Comparison of ENCODE assay signal across 11 mouse cellular contexts in the genomic region with DNA sequence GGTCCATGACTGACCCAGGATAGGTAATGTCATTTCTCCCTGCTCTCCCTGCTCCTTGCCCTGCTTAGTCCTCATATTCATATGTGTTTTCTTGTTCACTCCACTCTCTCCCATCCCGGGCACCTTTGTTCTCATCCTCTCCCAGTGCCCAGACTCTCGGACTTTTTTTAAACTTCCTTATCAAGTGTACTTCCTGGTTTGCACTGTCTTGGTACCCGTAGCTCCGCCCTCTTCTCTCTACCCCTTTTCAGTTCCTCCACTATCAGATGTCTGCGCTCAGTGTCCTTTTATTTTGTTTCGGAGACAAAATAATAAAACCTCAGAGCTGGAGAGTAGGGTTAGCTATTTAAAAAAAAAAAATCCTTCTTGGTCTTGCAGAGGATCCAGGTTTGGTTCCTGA. TPM values are rescaled to one million over a fixed set of nuclear protein-coding genes. Genes with fewer than 3 reads are reported as not detected.
A peak's percentile ranks its signal among the peaks of the same experiment; 100 is the strongest.
DNase-seq lines count a peak whose midpoint lies in the region; ATAC-seq and TF ChIP-seq lines count a peak whose summit lies in the region.
"Had no signal": no experiment of that assay in that cellular context is flagged by ENCODE, and none has a peak within 500 bp of the region (broad histone marks: within the 10 kb centered on the region; RNA-seq: fewer than 3 reads in every experiment).

No protein-coding gene starts in this region.

- TF ChIP-seq POLR2A in spleen, adult 2 months (IDR thresholded peaks at IDR 0.05; ENCODE audit: low read depth, low read length), result no peak; the same call in 1 of the 2 replicates

- H3K9me3 ChIP-seq in liver, embryonic 16.5 days (replicated peaks; ENCODE audit: control insufficient read depth, low read length), result no peaks in the 10 kb centered on the region
- H3K9me3 ChIP-seq: forebrain, embryonic 12.5 days had no signal

- peak overlapping the region; percentile 84 for H3K27ac ChIP-seq in spleen, adult 2 months (ENCODE audit: insufficient read depth, low read length)
- no peak overlapping the region for H3K27ac ChIP-seq in liver, embryonic 16.5 days (ENCODE audit: low read length)
- H3K27ac ChIP-seq: forebrain, embryonic 12.5 days had no signal

- peaks cover 13% of the 10 kb centered on the region for H3K36me3 ChIP-seq in spleen, adult 2 months (ENCODE audit: control insufficient read depth, insufficient read depth, low read length)
- no peaks in the 10 kb centered on the region for H3K36me3 ChIP-seq in liver, embryonic 16.5 days (ENCODE audit: control insufficient read depth, insufficient read depth)
- H3K36me3 ChIP-seq: forebrain, embryonic 12.5 days had no signal

- no peak for ATAC-seq in CD4-positive, CD25-positive, alpha-beta regulatory T cell, adult 4 months
- no peak for ATAC-seq in liver, embryonic 16.5 days (ENCODE audit: low read depth)

- WGBS in spleen, adult 2 months, result 14% methylated on average over 6 of the region's 6 CpGs
- WGBS in liver, embryonic 16.5 days (ENCODE audit: insufficient replicate concordance), result 21% methylated on average over 6 of the region's 6 CpGs

- no peaks in the 10 kb centered on the region for H3K27me3 ChIP-seq in spleen, adult 2 months (ENCODE audit: control insufficient read depth, insufficient read depth, low read length)
- no peaks in the 10 kb centered on the region for H3K27me3 ChIP-seq in liver, embryonic 16.5 days (ENCODE audit: control insufficient read depth, insufficient read depth, low read depth, low read length)
- H3K27me3 ChIP-seq: forebrain, embryonic 12.5 days had no signal

- peak overlapping the region; percentile 52 for H3K4me3 ChIP-seq in spleen, adult 2 months (ENCODE audit: extremely low read depth, insufficient read depth, insufficient read length)
- no peak overlapping the region for H3K4me3 ChIP-seq in liver, embryonic 16.5 days (ENCODE audit: low read depth, low read length)
- H3K4me3 ChIP-seq: forebrain, embryonic 12.5 days had no signal

- no peak for TF ChIP-seq CTCF in spleen, adult 2 months (IDR thresholded peaks at IDR 0.05; ENCODE audit: extremely low read depth, insufficient read depth, insufficient read length, insufficient replicate concordance)

- H3K9ac ChIP-seq in liver, embryonic 16.5 days (ENCODE audit: low read depth, low read length), result no peak overlapping the region
- H3K9ac ChIP-seq: forebrain, embryonic 12.5 days had no signal

- peak overlapping the region; percentile 21; the same call in 1 of the 2 replicates for H3K4me2 ChIP-seq in liver, embryonic 16.5 days (ENCODE audit: low read depth, low read length)
- H3K4me2 ChIP-seq: forebrain, embryonic 12.5 days had no signal

- peaks cover 22% of the 10 kb centered on the region for H3K4me1 ChIP-seq in spleen, adult 2 months (ENCODE audit: control insufficient read depth, insufficient read depth, insufficient read length)
- no peaks in the 10 kb centered on the region for H3K4me1 ChIP-seq in liver, embryonic 16.5 days (ENCODE audit: control insufficient read depth, low read depth, low read length)
- H3K4me1 ChIP-seq: forebrain, embryonic 12.5 days had no signal

- DNase-seq in CD4-positive, CD25-positive, alpha-beta regulatory T cell, adult 2 months (ENCODE audit: low read depth, low spot score), result peak; percentile 34
- peak in 1 of 2 experiments; percentile 74 for DNase-seq in spleen, adult 2 months (ENCODE audit: low read depth in 1 of 2, low spot score in 2 of 2)
- DNase-seq in spleen, adult 12 weeks (ENCODE audit: low spot score), result no peak
- peak; percentile 22 to 26 for DNase-seq in thymus, postnatal 36 days
- DNase-seq in cerebellum, adult 18-20 months, result no peak
- no peak for DNase-seq in cerebellum, adult 9-10 months
- DNase-seq: cerebellum, postnatal 10 days had no signal

RNA-seq across cellular contexts. Expression of a gene that starts 2.9 kb away (rescaled TPM):
- 1 to 10 TPM in 1 of 2 experiments, under 1 TPM in 1; 0.52 to 3.9 TPM for polyA plus RNA-seq in CD4-positive, CD25-positive, alpha-beta regulatory T cell, adult 4 months (2017; shearing (Covaris generic))
- polyA plus RNA-seq in spleen, adult 2 months (2012; rRNA removed), result 116 and 142 TPM in 2 replicates
- polyA plus RNA-seq in liver, embryonic 16.5 days (2015; fragmentation: Nextera tagmentation; extraction: Ambion mirVana), result 0.67 and 1.3 TPM in 2 replicates
- polyA plus RNA-seq: forebrain, embryonic 12.5 days; neural tube, embryonic 11.5 days had no signal

RNA-seq across cellular contexts. Expression of a gene that starts 11.7 kb away (rescaled TPM):
- polyA plus RNA-seq in CD4-positive, CD25-positive, alpha-beta regulatory T cell, adult 4 months (2017; shearing (Covaris generic)), result not detected
- polyA plus RNA-seq in spleen, adult 2 months (2012; rRNA removed), result 1.5 and 2.5 TPM in 2 replicates
- polyA plus RNA-seq in liver, embryonic 16.5 days (2015; fragmentation: Nextera tagmentation; extraction: Ambion mirVana), result 0.06 and 0.07 TPM in 2 replicates
- polyA plus RNA-seq: forebrain, embryonic 12.5 days had no signal

RNA-seq across cellular contexts. Expression of a gene that starts 39.1 kb away (rescaled TPM):
- polyA plus RNA-seq in CD4-positive, CD25-positive, alpha-beta regulatory T cell, adult 4 months (2017; shearing (Covaris generic)), result 10 to 100 TPM; 14.8 to 16.1 TPM
- polyA plus RNA-seq in spleen, adult 2 months (2012; rRNA removed), result 11.0 and 15.0 TPM in 2 replicates
- 20.5 and 21.4 TPM in 2 replicates for polyA plus RNA-seq in liver, embryonic 16.5 days (2015; fragmentation: Nextera tagmentation; extraction: Ambion mirVana)

RNA-seq across cellular contexts. Expression of a gene that starts 39.6 kb away (rescaled TPM):
- not detected for polyA plus RNA-seq in CD4-positive, CD25-positive, alpha-beta regulatory T cell, adult 4 months (2017; shearing (Covaris generic))
- 0.44 and 1.2 TPM in 2 replicates for polyA plus RNA-seq in spleen, adult 2 months (2012; rRNA removed)
- 0.42 and 0.44 TPM in 2 replicates for polyA plus RNA-seq in liver, embryonic 16.5 days (2015; fragmentation: Nextera tagmentation; extraction: Ambion mirVana)
- polyA plus RNA-seq: forebrain, embryonic 12.5 days had no signal

RNA-seq across cellular contexts. Expression of a gene that starts 51.9 kb away (rescaled TPM):
- 1 to 10 TPM in 1 of 2 experiments, not detected in 1; 1.1 TPM for polyA plus RNA-seq in CD4-positive, CD25-positive, alpha-beta regulatory T cell, adult 4 months (2017; shearing (Covaris generic))
- polyA plus RNA-seq in spleen, adult 2 months (2012; rRNA removed), result 47.5 and 71.3 TPM in 2 replicates
- polyA plus RNA-seq in liver, embryonic 16.5 days (2015; fragmentation: Nextera tagmentation; extraction: Ambion mirVana), result 6.1 and 6.7 TPM in 2 replicates
- polyA plus RNA-seq: neural tube, embryonic 11.5 days had no signal

Comparison
In these comparisons a context has a peak if more than half of its experiments do, and no peak if none do; other contexts are left out.
1. DNase-seq: peak in CD4-positive, CD25-positive, alpha-beta regulatory T cell, adult 2 months (single experiment) and thymus, postnatal 36 days (2 of 2); none in spleen, adult 12 weeks (single experiment), cerebellum, adult 18-20 months (0 of 2) and cerebellum, adult 9-10 months (single experiment).
2. RNA of a gene that starts 2.9 kb away (polyA plus RNA-seq): 116 to 142 TPM in spleen, adult 2 months; 0.52 to 3.9 TPM in CD4-positive, CD25-positive, alpha-beta regulatory T cell, adult 4 months and 0.67 to 1.3 TPM in liver, embryonic 16.5 days; every median in the first group is over 10 times any median in the second.